Mouse (Mus musculus) E14TG2a.4 (cell line): ENCODE results near the gene Hba-a1.

Source experiments
- CTCF ChIP-seq: conservative IDR thresholded peaks from 2 replicates; pipeline ENCODE4 v1.5.1; 2014; ENCODE audit warnings: low read length
- NANOG ChIP-seq: IDR thresholded peaks from 2 replicates; pipeline ENCODE4 v1.6.1; 2014; ENCODE audit warnings: borderline replicate concordance, low read length, mixed read lengths

- TF ChIP-seq CTCF (no peak), NANOG (no peak)
These were observed 1.7 kb upstream of the Hba-a1 start for GRCm38 (mm10) chr11:32281416-32282144.
